Comparison of ENCODE assay signal across 8 mouse cellular contexts in genomic region chr11:109297710-109298375, GRCm38 (mm10). TPM values are rescaled to one million over a fixed set of nuclear protein-coding genes. Genes with fewer than 3 reads are reported as not detected.
A peak's percentile ranks its signal among the peaks of the same experiment; 100 is the strongest.
DNase-seq lines count a peak whose midpoint lies in the region; ATAC-seq and TF ChIP-seq lines count a peak whose summit lies in the region.

Rgs9 (minus strand) TSS chr11:109298129.

- DNase-seq in 416B (ENCODE audit: low read depth) = peak; percentile 75
- peak; percentile 97 for DNase-seq in brain, adult 2 months (ENCODE audit: low read depth, low spot score)
- peak; percentile 78 for DNase-seq in heart, adult 8-10 months (ENCODE audit: low spot score)
- peak; percentile 91 to 95 for DNase-seq in kidney, adult 8-10 months
- DNase-seq in spleen, adult 18-20 months = peak; percentile 73 to 85

- no peaks in the 10 kb centered on the region for H3K36me3 ChIP-seq in limb, embryonic 12.5 days
- H3K36me3 ChIP-seq in midbrain, embryonic 15.5 days (replicated peaks) = no peaks in the 10 kb centered on the region

- H3K4me3 ChIP-seq in embryonic fibroblast, embryonic 13.5 days (ENCODE audit: insufficient read depth, low read length) = peak within 1 kb of the TSS; percentile 30; the same call in 1 of the 2 replicates
- peak within 1 kb of the TSS; percentile 45 for H3K4me3 ChIP-seq in limb, embryonic 12.5 days (replicated peaks)
- peak within 1 kb of the TSS; percentile 60 for H3K4me3 ChIP-seq in midbrain, embryonic 15.5 days

- no peaks in the 10 kb centered on the region for H3K4me1 ChIP-seq in embryonic fibroblast, embryonic 13.5 days (ENCODE audit: control insufficient read depth, insufficient read depth, low read length)
- peaks cover 13% of the 10 kb centered on the region for H3K4me1 ChIP-seq in limb, embryonic 12.5 days (replicated peaks)
- H3K4me1 ChIP-seq in midbrain, embryonic 15.5 days = peaks cover 21% of the 10 kb centered on the region

- 6% methylated on average over 37 of the region's 37 CpGs for WGBS in limb, embryonic 12.5 days
- 3% methylated on average over 37 of the region's 37 CpGs for WGBS in midbrain, embryonic 15.5 days

- ATAC-seq in limb, embryonic 12.5 days (ENCODE audit: insufficient number of reproducible peaks, insufficient read depth, low FRiP score, low TSS enrichment, low read depth) = peak; percentile 94
- ATAC-seq in midbrain, embryonic 15.5 days (replicated peaks) = peak; percentile 96

- peak within 1 kb of the TSS; percentile 66 for H3K4me2 ChIP-seq in limb, embryonic 12.5 days
- peak within 1 kb of the TSS; percentile 88 for H3K4me2 ChIP-seq in midbrain, embryonic 15.5 days

- TF ChIP-seq CTCF in embryonic fibroblast, embryonic 13.5 days (IDR thresholded peaks at IDR 0.05; ENCODE audit: borderline replicate concordance, insufficient read depth, low read length) = peak; percentile 66

- no peak within 1 kb of the TSS for H3K27ac ChIP-seq in embryonic fibroblast, embryonic 13.5 days (ENCODE audit: insufficient read depth, low read length)
- no peak within 1 kb of the TSS for H3K27ac ChIP-seq in limb, embryonic 12.5 days
- peak within 1 kb of the TSS; percentile 60 for H3K27ac ChIP-seq in midbrain, embryonic 15.5 days

- H3K9me3 ChIP-seq in limb, embryonic 12.5 days = no peaks in the 10 kb centered on the region
- H3K9me3 ChIP-seq in midbrain, embryonic 15.5 days = no peaks in the 10 kb centered on the region

- peak within 1 kb of the TSS; percentile 66 for H3K9ac ChIP-seq in limb, embryonic 12.5 days (replicated peaks)
- peak within 1 kb of the TSS; percentile 67 for H3K9ac ChIP-seq in midbrain, embryonic 15.5 days

- TF ChIP-seq POLR2A in embryonic fibroblast, embryonic 13.5 days (IDR thresholded peaks at IDR 0.05; ENCODE audit: low read depth, low read length) = no peak

- peaks cover 10% of the 10 kb centered on the region for H3K27me3 ChIP-seq in limb, embryonic 12.5 days
- H3K27me3 ChIP-seq in midbrain, embryonic 15.5 days (replicated peaks) = no peaks in the 10 kb centered on the region

RNA-seq across cellular contexts. Expression of gene Rgs9, which starts in this region (rescaled TPM):
- 0.13 and 0.33 TPM in 2 replicates for polyA plus RNA-seq in embryonic fibroblast, embryonic 13.5 days (2011; ENCODE audit: insufficient read length, low read depth, missing spikeins)
- under 1 TPM; 0.09 to 0.34 (median 0.16) TPM for total RNA-seq in heart, adult 8-10 months (2022)
- polyA plus RNA-seq in limb, embryonic 12.5 days (2016; fragmentation: Nextera tagmentation; extraction: Ambion mirVana) = 4.1 and 5.7 TPM in 2 replicates
- polyA plus RNA-seq in midbrain, embryonic 15.5 days (2015; fragmentation: Nextera tagmentation; extraction: Ambion mirVana) = 14.5 and 16.0 TPM in 2 replicates

Comparison
In these comparisons a context has a peak if more than half of its experiments do, and no peak if none do; other contexts are left out.
1. Peak in DNase-seq in heart, adult 8-10 months; RNA of the gene not detected or under 1 TPM.